Mouse (Mus musculus): ENCODE data around the gene Rwdd2a. TPM values are rescaled to one million over a fixed set of nuclear protein-coding genes. Genes with fewer than 3 reads are reported as not detected.

The Rwdd2a gene
- polyA plus RNA-seq, 1 experiment from 2014 or later = 4.4 TPM

- ATAC-seq (ENCODE audit: low FRiP score) (no peak), DNase-seq (ENCODE audit: low spot score) (no peak)
- 94% methylated on average over 4 of the region's 4 CpGs for WGBS
- H3K4me3 ChIP-seq (ENCODE audit: low read depth, low read length) = no peak overlapping the region
- 0 out of 2 replicates have a peak, but pooled peaks cover 2% of the 10 kb centered on the region for H3K36me3 ChIP-seq (ENCODE audit: control insufficient read depth, insufficient read depth, low read length)
- no peaks in the 10 kb centered on the region for H3K9me3 ChIP-seq (ENCODE audit: control insufficient read depth, low read length)
- H3K27me3 ChIP-seq (ENCODE audit: control insufficient read depth, insufficient read depth, low read length) = no peaks in the 10 kb centered on the region
- H3K9ac ChIP-seq (ENCODE audit: low read depth, low read length) = no peak overlapping the region
- H3K4me1 ChIP-seq (replicated peaks; ENCODE audit: control insufficient read depth, insufficient read depth, low read length) = no peaks in the 10 kb centered on the region
- no peak overlapping the region for H3K27ac ChIP-seq (ENCODE audit: low read depth, low read length)
- H3K4me2 ChIP-seq (replicated peaks; ENCODE audit: low read depth, low read length) = no peak overlapping the region
Measured at GRCm38 (mm10) chr9:86554641-86555040, 17.1 kb upstream of the Rwdd2a start.

GRCm38 (mm10) chr9:86560543-86560942, 11.2 kb upstream of the Rwdd2a start:
- no peak overlapping the region for H3K4me2 ChIP-seq (replicated peaks; ENCODE audit: low read depth, low read length)
- H3K36me3 ChIP-seq (ENCODE audit: control insufficient read depth, insufficient read depth, low read length) = peaks cover 6% of the 10 kb centered on the region; the same call in 1 of the 2 replicates
- no peaks in the 10 kb centered on the region for H3K27me3 ChIP-seq (ENCODE audit: control insufficient read depth, insufficient read depth, low read length)
- DNase-seq (ENCODE audit: low spot score) (no peak), ATAC-seq (ENCODE audit: low FRiP score) (no peak)
- no peaks in the 10 kb centered on the region for H3K4me1 ChIP-seq (replicated peaks; ENCODE audit: control insufficient read depth, insufficient read depth, low read length)
- H3K27ac ChIP-seq (ENCODE audit: low read depth, low read length) = no peak overlapping the region
- no peak overlapping the region for H3K4me3 ChIP-seq (ENCODE audit: low read depth, low read length)
- 97% methylated on average over 3 of the region's 3 CpGs for WGBS
- no peak overlapping the region for H3K9ac ChIP-seq (ENCODE audit: low read depth, low read length)
- H3K9me3 ChIP-seq (ENCODE audit: control insufficient read depth, low read length) = no peaks in the 10 kb centered on the region

- Histone ChIP-seq H3K36me3 (ENCODE audit: control insufficient read depth, insufficient read depth, low read length) (0 out of 2 replicates have a peak, but pooled peaks cover 4% of the 10 kb centered on the region), H3K9me3 (ENCODE audit: control insufficient read depth, low read length) (no peaks in the 10 kb centered on the region), H3K9ac (ENCODE audit: low read depth, low read length) (no peak overlapping the region), H3K4me1 (replicated peaks; ENCODE audit: control insufficient read depth, insufficient read depth, low read length) (no peaks in the 10 kb centered on the region), H3K4me3 (ENCODE audit: low read depth, low read length) (no peak overlapping the region), H3K4me2 (replicated peaks; ENCODE audit: low read depth, low read length) (no peak overlapping the region), H3K27ac (ENCODE audit: low read depth, low read length) (no peak overlapping the region), H3K27me3 (ENCODE audit: control insufficient read depth, insufficient read depth, low read length) (no peaks in the 10 kb centered on the region)
- DNase-seq (ENCODE audit: low spot score) (no peak), ATAC-seq (ENCODE audit: low FRiP score) (no peak)
- 84% methylated on average over 3 of the region's 3 CpGs for WGBS
Measured at GRCm38 (mm10) chr9:86569314-86569910, 2.4 kb upstream of the Rwdd2a start.

DNA sequence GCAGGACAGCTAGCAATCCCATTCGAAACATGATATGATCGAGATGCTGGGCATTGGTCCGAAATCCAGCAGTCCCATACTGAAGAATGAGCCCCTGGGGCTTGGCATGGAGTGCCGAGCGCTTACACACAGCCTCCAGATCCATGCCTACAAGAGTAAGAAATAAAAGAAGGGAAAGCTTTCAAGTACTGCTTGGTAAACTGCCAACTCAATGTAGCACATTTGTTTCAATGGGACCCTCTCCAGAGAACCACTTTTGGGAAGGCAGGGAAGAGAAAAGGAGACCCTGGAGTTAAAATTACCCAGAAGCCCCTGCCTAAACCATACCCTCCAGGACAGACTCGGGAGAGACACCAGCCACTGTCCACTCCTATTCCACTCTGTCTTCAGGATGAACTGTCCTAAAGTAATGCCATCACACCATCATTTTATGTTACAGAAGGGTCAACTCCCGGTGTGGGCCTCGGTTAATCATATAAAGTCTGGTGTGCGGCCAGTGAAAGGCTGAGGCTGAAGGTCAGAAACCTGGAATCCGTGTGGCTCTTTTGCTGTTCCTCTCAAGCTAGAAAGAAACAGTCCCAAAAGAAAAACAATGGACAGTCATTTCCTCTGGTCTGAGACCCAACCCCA, 1.4 kb upstream of the Rwdd2a start:
- ATAC-seq (ENCODE audit: low FRiP score) (no peak), DNase-seq (ENCODE audit: low spot score) (no peak)
- no peaks in the 10 kb centered on the region for H3K9me3 ChIP-seq (ENCODE audit: control insufficient read depth, low read length)
- peak overlapping the region; percentile 37; the same call in 1 of the 2 replicates for H3K4me2 ChIP-seq (replicated peaks; ENCODE audit: low read depth, low read length)
- H3K4me3 ChIP-seq (ENCODE audit: low read depth, low read length) = no peak overlapping the region
- WGBS = 83% methylated on average over 10 of the region's 10 CpGs
- no peak overlapping the region for H3K9ac ChIP-seq (ENCODE audit: low read depth, low read length)
- no peaks in the 10 kb centered on the region for H3K4me1 ChIP-seq (replicated peaks; ENCODE audit: control insufficient read depth, insufficient read depth, low read length)
- no peaks in the 10 kb centered on the region for H3K36me3 ChIP-seq (ENCODE audit: control insufficient read depth, insufficient read depth, low read length)
- no peaks in the 10 kb centered on the region for H3K27me3 ChIP-seq (ENCODE audit: control insufficient read depth, insufficient read depth, low read length)
- no peak overlapping the region for H3K27ac ChIP-seq (ENCODE audit: low read depth, low read length)

- H3K9ac ChIP-seq (ENCODE audit: low read depth, low read length) = no peak overlapping the region; the same call in 1 of the 2 replicates
- 18% methylated on average over 8 of the region's 8 CpGs for WGBS
Measured at GRCm38 (mm10) chr9:86570946-86571345, 845 bp upstream of the Rwdd2a start.

DNA sequence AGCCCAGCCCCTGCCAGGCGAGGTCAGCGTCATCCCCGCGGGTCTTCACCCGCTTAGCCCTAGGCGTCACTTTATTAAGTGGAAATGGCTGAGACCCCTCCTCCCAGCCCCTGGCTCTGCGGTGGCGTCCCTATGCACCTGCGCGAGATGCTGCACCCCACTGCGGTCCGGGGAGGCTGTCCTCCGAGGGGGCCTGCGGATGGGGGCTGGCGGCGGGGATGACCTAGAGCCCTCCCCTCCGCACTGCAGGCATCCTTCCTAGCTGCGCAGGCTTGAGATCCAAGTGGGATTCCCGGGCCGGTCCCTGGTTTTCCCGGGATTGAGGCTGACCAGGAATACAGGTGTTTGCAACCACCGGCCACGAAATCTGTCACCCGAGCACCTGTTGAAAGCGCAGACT, 405 bp downstream of the Rwdd2a start:
- WGBS = 2% methylated on average over 25 of the region's 25 CpGs
- no peak overlapping the region for H3K27ac ChIP-seq (ENCODE audit: low read depth, low read length)
- H3K4me2 ChIP-seq (replicated peaks; ENCODE audit: low read depth, low read length) = peak overlapping the region; percentile 99
- H3K4me3 ChIP-seq (ENCODE audit: low read depth, low read length) = peak overlapping the region; percentile 72
- no peaks in the 10 kb centered on the region for H3K4me1 ChIP-seq (replicated peaks; ENCODE audit: control insufficient read depth, insufficient read depth, low read length)
- no peak for ATAC-seq (ENCODE audit: low FRiP score)
- no peaks in the 10 kb centered on the region for H3K9me3 ChIP-seq (ENCODE audit: control insufficient read depth, low read length)
- no peaks in the 10 kb centered on the region for H3K36me3 ChIP-seq (ENCODE audit: control insufficient read depth, insufficient read depth, low read length)
- DNase-seq (ENCODE audit: low spot score) = no peak
- H3K27me3 ChIP-seq (ENCODE audit: control insufficient read depth, insufficient read depth, low read length) = no peaks in the 10 kb centered on the region
- peak overlapping the region; percentile 54 for H3K9ac ChIP-seq (ENCODE audit: low read depth, low read length)

More at GRCm38 (mm10) chr9:86570946-86571345, 845 bp upstream of the Rwdd2a start:
- Histone ChIP-seq H3K27me3 (ENCODE audit: control insufficient read depth, insufficient read depth, low read length) (no peaks in the 10 kb centered on the region), H3K4me3 (ENCODE audit: low read depth, low read length) (peak overlapping the region; percentile 72), H3K9me3 (ENCODE audit: control insufficient read depth, low read length) (no peaks in the 10 kb centered on the region), H3K27ac (ENCODE audit: low read depth, low read length) (no peak overlapping the region), H3K36me3 (ENCODE audit: control insufficient read depth, insufficient read depth, low read length) (no peaks in the 10 kb centered on the region), H3K4me2 (replicated peaks; ENCODE audit: low read depth, low read length) (peak overlapping the region; percentile 37), H3K4me1 (replicated peaks; ENCODE audit: control insufficient read depth, insufficient read depth, low read length) (no peaks in the 10 kb centered on the region)
- DNase-seq (ENCODE audit: low spot score) = no peak
- no peak for ATAC-seq (ENCODE audit: low FRiP score)

- ATAC-seq (ENCODE audit: low FRiP score) (0 out of 2 replicates have a peak, but pooled peaks have one; percentile 15), DNase-seq (ENCODE audit: low spot score) (peak; percentile 88)
- H3K9me3 ChIP-seq (ENCODE audit: control insufficient read depth, low read length) = no peaks in the 10 kb centered on the region
- H3K27ac ChIP-seq (ENCODE audit: low read depth, low read length) = no peak overlapping the region
- no peak overlapping the region for H3K9ac ChIP-seq (ENCODE audit: low read depth, low read length)
- WGBS = 8% methylated on average over 13 of the region's 13 CpGs
- peak overlapping the region; percentile 72 for H3K4me3 ChIP-seq (ENCODE audit: low read depth, low read length)
- no peaks in the 10 kb centered on the region for H3K36me3 ChIP-seq (ENCODE audit: control insufficient read depth, insufficient read depth, low read length)
- peak overlapping the region; percentile 99 for H3K4me2 ChIP-seq (replicated peaks; ENCODE audit: low read depth, low read length)
- no peaks in the 10 kb centered on the region for H3K27me3 ChIP-seq (ENCODE audit: control insufficient read depth, insufficient read depth, low read length)
- H3K4me1 ChIP-seq (replicated peaks; ENCODE audit: control insufficient read depth, insufficient read depth, low read length) = no peaks in the 10 kb centered on the region
Measured at GRCm38 (mm10) chr9:86572636-86573291, 973 bp downstream of the Rwdd2a start.

- no peaks in the 10 kb centered on the region for H3K36me3 ChIP-seq (ENCODE audit: control insufficient read depth, insufficient read depth, low read length)
- H3K4me3 ChIP-seq (ENCODE audit: low read depth, low read length) = no peak overlapping the region
- H3K4me1 ChIP-seq (replicated peaks; ENCODE audit: control insufficient read depth, insufficient read depth, low read length) = no peaks in the 10 kb centered on the region
- no peak overlapping the region for H3K27ac ChIP-seq (ENCODE audit: low read depth, low read length)
- H3K9me3 ChIP-seq (ENCODE audit: control insufficient read depth, low read length) = no peaks in the 10 kb centered on the region
- no peak for DNase-seq (ENCODE audit: low spot score)
- H3K9ac ChIP-seq (ENCODE audit: low read depth, low read length) = no peak overlapping the region
- no peak overlapping the region for H3K4me2 ChIP-seq (replicated peaks; ENCODE audit: low read depth, low read length)
- WGBS = 85% methylated on average over 20 of the region's 20 CpGs
- no peak for ATAC-seq (ENCODE audit: low FRiP score)
- H3K27me3 ChIP-seq (ENCODE audit: control insufficient read depth, insufficient read depth, low read length) = no peaks in the 10 kb centered on the region
Measured at GRCm38 (mm10) chr9:86573616-86574303, 2.0 kb downstream of the Rwdd2a start.

Data from hindbrain, embryonic 11.5 days (tissue).